Mouse (Mus musculus) megakaryocyte-erythroid progenitor cell, adult 5-6 weeks (primary cell): ENCODE data around the gene Tmem243. TPM values are rescaled to one million over a fixed set of nuclear protein-coding genes. Genes with fewer than 3 reads are reported as not detected.
"Not testable (repeated sequence)": the region's sequence is repeated elsewhere in the genome, so short reads cannot be mapped to it uniquely, and the experiment has no call there.

Source experiments
- ATAC-seq: replicated peaks from 2 replicates; pipeline ENCODE4 v1.8.0; 2016; ENCODE audit warnings: mild to moderate bottlenecking, inconsistent platforms; ENCODE audit not compliant: severe bottlenecking, poor library complexity, low FRiP score, low TSS enrichment
- total RNA-seq, 2 experiments: library from RNA; stranded (forward) in 1 of 2; stranded (reverse) in 1 of 2; fragments of 200-1000, 215-1000 nt in 1 of 2; fragments of >200 nt in 1 of 2; fragmentation: Nextera tagmentation in 1 of 2; gene quantifications; 2 replicates each; pipeline ENCODE4 v1.2.3; 2014 to 2017

The Tmem243 gene
- total RNA-seq, 2 experiments from 2014 or later = 6.9 to 11.5 TPM

GRCm38 (mm10) chr5:9163411-9163810, 62.9 kb downstream of the Tmem243 start:
- ATAC-seq = no peak

DNA sequence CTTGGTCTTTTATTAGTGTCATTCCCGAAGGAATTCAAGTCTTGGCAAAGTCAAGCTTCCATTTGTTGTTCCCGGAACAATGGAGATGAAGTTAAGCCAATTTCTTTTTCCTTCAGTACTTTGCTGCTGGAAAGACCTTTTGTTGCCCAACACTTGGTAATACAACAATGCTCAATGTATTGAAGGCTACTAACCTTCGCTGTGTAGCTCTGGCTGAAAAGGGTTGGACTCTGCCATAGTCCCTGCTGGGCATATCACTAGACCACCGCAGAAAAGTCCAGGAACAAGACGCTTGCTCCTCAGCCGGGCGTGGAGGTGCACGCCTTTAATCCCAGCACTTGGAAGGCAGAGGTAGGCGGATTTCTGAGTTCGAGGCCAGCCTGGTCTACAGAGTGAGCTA, 64.7 kb downstream of the Tmem243 start:
- ATAC-seq = not testable (repeated sequence)

- ATAC-seq = no peak
Measured at GRCm38 (mm10) chr5:9166366-9166765, 65.9 kb downstream of the Tmem243 start.

DNA sequence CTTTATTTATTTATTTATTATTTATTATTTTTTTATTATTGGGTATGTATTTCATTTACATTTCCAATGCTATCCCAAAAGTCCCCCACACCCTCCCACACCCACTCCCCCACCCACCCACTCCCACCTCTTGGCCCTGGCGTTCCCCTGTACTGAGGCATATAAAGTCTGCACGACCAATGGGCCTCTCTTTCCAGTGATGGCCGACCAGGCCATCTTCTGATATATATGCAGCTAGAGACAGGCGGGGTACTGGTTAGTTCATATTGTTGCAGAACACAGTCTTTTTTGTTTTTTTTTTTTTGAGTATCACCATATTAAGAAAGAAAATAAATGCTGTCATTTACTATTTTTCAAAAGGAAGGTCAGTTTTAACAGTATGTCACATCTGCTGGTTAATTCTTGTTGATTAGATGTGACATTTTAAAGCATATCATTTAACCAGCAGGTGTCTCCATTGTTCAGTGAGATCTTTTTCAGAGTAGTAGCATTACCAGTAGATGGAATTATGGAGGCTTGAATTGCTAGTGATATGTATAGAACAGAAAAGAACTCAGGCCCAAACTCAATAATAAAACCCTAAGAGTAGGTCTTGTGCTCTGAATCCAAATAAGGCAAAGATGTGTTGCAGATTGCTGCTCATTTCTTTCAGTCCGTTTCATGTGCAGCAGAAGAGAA, 69.0 kb downstream of the Tmem243 start:
- peak; percentile 57 for ATAC-seq

DNA sequence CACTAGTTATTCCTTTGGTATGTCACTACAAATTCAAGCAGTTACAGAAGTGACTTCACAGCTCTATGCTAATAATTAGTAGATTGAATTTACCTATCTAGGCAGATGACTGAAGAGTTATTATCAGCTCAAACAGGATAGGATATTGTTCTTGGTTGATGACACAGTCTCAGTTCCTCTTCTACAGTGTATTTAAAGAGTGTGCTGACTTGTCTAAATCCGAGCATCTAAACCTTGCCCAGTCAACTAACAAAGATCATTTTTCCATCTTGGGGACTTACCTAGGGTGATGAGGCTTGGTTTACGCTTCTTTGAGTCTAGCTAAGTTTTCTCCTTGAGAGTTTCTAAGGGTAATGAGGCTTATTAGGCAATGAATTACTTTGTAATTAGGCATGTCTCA, 72.8 kb downstream of the Tmem243 start:
- ATAC-seq = no peak

GRCm38 (mm10) chr5:9186467-9186866, 86.0 kb downstream of the Tmem243 start:
- ATAC-seq = no peak

Other genes with a start within 250 kb of the Tmem243 start
- gene Abcb4, start 207.0 kb upstream of the Tmem243 start, total RNA-seq (2014; fragmentation: Nextera tagmentation) = 185 and 189 TPM in 2 replicates
- 259 and 303 TPM in 2 replicates for gene Abcb4, start 207.0 kb upstream of the Tmem243 start, total RNA-seq (2017)
- gene Crot, start 103.3 kb upstream of the Tmem243 start, total RNA-seq (2014; fragmentation: Nextera tagmentation) = 18.4 and 19.0 TPM in 2 replicates
- 24.8 and 39.9 TPM in 2 replicates for gene Crot, start 103.3 kb upstream of the Tmem243 start, total RNA-seq (2017)
- gene Dmtf1, start 61.1 kb downstream of the Tmem243 start, total RNA-seq (2014; fragmentation: Nextera tagmentation) = 31.1 and 34.8 TPM in 2 replicates
- gene Dmtf1, start 61.1 kb downstream of the Tmem243 start, total RNA-seq (2017) = 32.1 and 50.1 TPM in 2 replicates
- not detected in 2 replicates for gene 9330182L06Rik, start 165.4 kb downstream of the Tmem243 start, total RNA-seq (2014; fragmentation: Nextera tagmentation)
- not detected in 2 replicates for gene 9330182L06Rik, start 165.4 kb downstream of the Tmem243 start, total RNA-seq (2017)